ENCODE assay signal across 8 mouse cellular contexts in genomic region chr19:21036507-21037425, GRCm38 (mm10).
DNase-seq lines count a peak whose midpoint lies in the region; ATAC-seq and TF ChIP-seq lines count a peak whose summit lies in the region.

No protein-coding gene starts in this region.

- H3K9ac ChIP-seq in heart, adult 2 months (ENCODE audit: low read depth, low read length) = no peak overlapping the region
- H3K9ac ChIP-seq in intestine, postnatal 0 days (ENCODE audit: low read depth, low read length) = no peak overlapping the region

- WGBS in bone marrow, adult 2 months = 2% methylated on average over 14 of the region's 14 CpGs
- 28% methylated on average over 14 of the region's 14 CpGs for WGBS in heart, adult 2 months
- WGBS in intestine, postnatal 0 days = 49% methylated on average over 14 of the region's 14 CpGs
- WGBS in lung, adult 2 months = 36% methylated on average over 14 of the region's 14 CpGs

- peaks cover 5% of the 10 kb centered on the region; the same call in 1 of the 2 replicates for H3K4me1 ChIP-seq in bone marrow, adult 2 months (ENCODE audit: control insufficient read depth, insufficient read depth, low read length)
- peaks cover 7% of the 10 kb centered on the region for H3K4me1 ChIP-seq in heart, adult 2 months (ENCODE audit: control insufficient read depth, insufficient read depth, low read length)
- H3K4me1 ChIP-seq in intestine, postnatal 0 days (replicated peaks; ENCODE audit: control insufficient read depth, insufficient read depth, low read length) = peaks cover 8% of the 10 kb centered on the region
- peaks cover 8% of the 10 kb centered on the region for H3K4me1 ChIP-seq in lung, adult 2 months (ENCODE audit: control insufficient read depth, insufficient read depth, low read length)

- peak; percentile 78 for ATAC-seq in intestine, postnatal 0 days

- TF ChIP-seq EP300 in heart, adult 2 months (IDR thresholded peaks at IDR 0.05; ENCODE audit: insufficient read depth, low read depth, low read length) = peak; percentile 70; the same call in 1 of the 2 replicates

- no peak overlapping the region for H3K4me2 ChIP-seq in intestine, postnatal 0 days (replicated peaks; ENCODE audit: low read depth)

- no peaks in the 10 kb centered on the region for H3K27me3 ChIP-seq in heart, adult 2 months (ENCODE audit: control insufficient read depth, insufficient read depth, low read length)
- no peaks in the 10 kb centered on the region for H3K27me3 ChIP-seq in intestine, postnatal 0 days (replicated peaks; ENCODE audit: control insufficient read depth, insufficient read depth, low read length)

- peak overlapping the region; percentile 57; the same call in 1 of the 2 replicates for H3K27ac ChIP-seq in layer of hippocampus, adult 2 months
- peak overlapping the region; percentile 92 for H3K27ac ChIP-seq in bone marrow, adult 2 months (ENCODE audit: control insufficient read depth, insufficient read depth, low read depth, low read length, poor library complexity)
- peak overlapping the region; percentile 80 for H3K27ac ChIP-seq in heart, adult 2 months
- H3K27ac ChIP-seq in intestine, postnatal 0 days (ENCODE audit: low read depth, low read length) = peak overlapping the region; percentile 21; the same call in 1 of the 2 replicates

- no peak overlapping the region for H3K4me3 ChIP-seq in layer of hippocampus, adult 2 months
- H3K4me3 ChIP-seq in bone marrow, adult 2 months (replicated peaks; ENCODE audit: control insufficient read depth, low read depth, low read length) = peak overlapping the region; percentile 38
- peak overlapping the region; percentile 32; the same call in 1 of the 2 replicates for H3K4me3 ChIP-seq in heart, adult 2 months
- H3K4me3 ChIP-seq in intestine, postnatal 0 days (ENCODE audit: low read depth, low read length) = no peak overlapping the region
- H3K4me3 ChIP-seq in lung, adult 2 months (replicated peaks; ENCODE audit: extremely low read depth, low read depth, low read length) = no peak overlapping the region

- H3K9me3 ChIP-seq in intestine, postnatal 0 days (ENCODE audit: control insufficient read depth) = no peaks in the 10 kb centered on the region

- H3K36me3 ChIP-seq in heart, adult 2 months (ENCODE audit: control insufficient read depth, insufficient read depth, low read length) = no peaks in the 10 kb centered on the region
- no peaks in the 10 kb centered on the region for H3K36me3 ChIP-seq in intestine, postnatal 0 days (ENCODE audit: control insufficient read depth, insufficient read depth)

- intact Hi-C loops in heart, adult 2 months (cut with DNase I) = loop anchor here (2.0 to 10.0 kb wide), 5 partner anchors 71 to 698 kb away; no protein-coding TSS in a partner anchor

- TF ChIP-seq CTCF in layer of hippocampus, adult 2 months (conservative IDR thresholded peaks at IDR 0.05) = no peak
- no peak for TF ChIP-seq CTCF in bone marrow, adult 2 months (IDR thresholded peaks at IDR 0.05; ENCODE audit: control insufficient read depth, insufficient read depth, low read length)
- no peak for TF ChIP-seq CTCF in heart, adult 2 months (IDR thresholded peaks at IDR 0.05)
- TF ChIP-seq CTCF in intestine, postnatal 0 days (IDR thresholded peaks at IDR 0.05; ENCODE audit: low read depth) = no peak
- TF ChIP-seq CTCF in lung, adult 2 months (IDR thresholded peaks at IDR 0.05; ENCODE audit: insufficient read depth, low read length) = no peak

- no peak for TF ChIP-seq POLR2A in bone marrow, adult 2 months (IDR thresholded peaks at IDR 0.05; ENCODE audit: borderline replicate concordance, control insufficient read depth, low read depth, low read length)
- TF ChIP-seq POLR2A in heart, adult 2 months (IDR thresholded peaks at IDR 0.05; ENCODE audit: insufficient read depth, low read depth, low read length) = no peak
- peak; percentile 27; the same call in 1 of the 2 replicates for TF ChIP-seq POLR2A in lung, adult 2 months (IDR thresholded peaks at IDR 0.05; ENCODE audit: borderline replicate concordance, extremely low read depth, low read depth, low read length)

- DNase-seq in layer of hippocampus, adult 2 months (ENCODE audit: low spot score in 2 of 2) = peak in 1 of 2 experiments; percentile 10
- DNase-seq in layer of hippocampus, adult 18-20 months (ENCODE audit: low spot score in 2 of 2) = no peak
- peak; percentile 73 to 87 for DNase-seq in heart, adult 2 months
- DNase-seq in lung, adult 2 months = peak; percentile 34
- peak; percentile 41 for DNase-seq in neural tube, embryonic 10.5 days (ENCODE audit: extremely low spot score, low spot score)
- DNase-seq in thymus, postnatal 25 days = peak; percentile 69

- H3K79me2 ChIP-seq in heart, adult 2 months (replicated peaks; ENCODE audit: control insufficient read depth, insufficient read depth, low read length) = no peaks in the 10 kb centered on the region

Comparison
In these comparisons a context has a peak if more than half of its experiments do, and no peak if none do; other contexts are left out.
1. DNase-seq: peak in heart, adult 2 months (2 of 2), lung, adult 2 months (single experiment), neural tube, embryonic 10.5 days (single experiment) and thymus, postnatal 25 days (single experiment); none in layer of hippocampus, adult 18-20 months (0 of 2).
2. H3K27ac ChIP-seq: peak in every context shown above with its lines; median percentile 92 in bone marrow, adult 2 months; 80 in heart, adult 2 months; 57 in layer of hippocampus, adult 2 months; 21 in intestine, postnatal 0 days.
3. H3K4me3 ChIP-seq: peak in bone marrow, adult 2 months (single experiment) and heart, adult 2 months (single experiment); none in layer of hippocampus, adult 2 months (single experiment), intestine, postnatal 0 days (single experiment) and lung, adult 2 months (single experiment).